Mouse (Mus musculus) kidney, postnatal 14 days (tissue): ENCODE measurements around the gene Slc7a7.

Experiments
- DNase-seq: peaks from one replicate; pipeline ENCODE4 v3.0.0; 2022; ENCODE audit warnings: mixed read lengths

Gene Slc7a7

DNA sequence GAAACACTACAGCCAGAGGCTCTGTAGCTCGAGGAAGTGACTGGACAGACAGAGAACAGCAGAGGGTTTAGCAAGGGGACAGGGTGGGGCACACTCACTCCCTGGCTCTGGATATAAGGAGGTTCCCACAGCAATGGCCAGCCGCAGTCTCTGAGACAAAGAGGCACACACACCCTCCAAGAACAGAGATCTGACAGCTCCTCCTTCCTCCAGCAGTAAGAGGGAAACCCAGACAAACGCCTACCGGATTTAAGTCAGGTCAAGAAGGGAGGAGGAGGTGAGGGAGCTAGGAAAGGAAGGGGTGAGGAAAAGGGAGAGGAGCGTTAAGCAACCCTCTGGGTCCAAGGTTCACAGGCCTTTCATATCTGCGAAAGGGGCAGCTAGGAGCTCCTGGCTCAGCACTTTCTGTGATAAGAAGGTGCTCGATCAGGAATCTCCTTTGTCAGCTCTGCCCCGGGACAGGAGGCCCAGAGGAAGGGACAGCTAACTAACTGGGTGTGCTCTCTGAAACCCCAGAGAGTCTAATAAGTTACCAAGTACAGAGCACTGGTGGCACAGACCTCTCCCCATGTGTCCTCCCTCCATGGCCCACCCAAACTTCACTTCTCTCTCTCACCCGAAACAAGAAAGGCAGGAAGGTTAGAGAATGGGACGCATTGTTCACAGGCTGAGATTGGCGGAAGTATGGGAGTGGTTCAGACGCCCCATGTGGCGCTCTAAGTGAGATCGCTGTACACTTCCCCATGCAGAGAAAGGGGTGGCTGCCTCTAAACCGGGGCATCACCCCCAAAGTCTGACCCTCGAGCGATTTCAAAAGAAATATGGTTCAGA lies 7.4 kb downstream of the Slc7a7 start:
- DNase-seq = peak; percentile 71

DNA sequence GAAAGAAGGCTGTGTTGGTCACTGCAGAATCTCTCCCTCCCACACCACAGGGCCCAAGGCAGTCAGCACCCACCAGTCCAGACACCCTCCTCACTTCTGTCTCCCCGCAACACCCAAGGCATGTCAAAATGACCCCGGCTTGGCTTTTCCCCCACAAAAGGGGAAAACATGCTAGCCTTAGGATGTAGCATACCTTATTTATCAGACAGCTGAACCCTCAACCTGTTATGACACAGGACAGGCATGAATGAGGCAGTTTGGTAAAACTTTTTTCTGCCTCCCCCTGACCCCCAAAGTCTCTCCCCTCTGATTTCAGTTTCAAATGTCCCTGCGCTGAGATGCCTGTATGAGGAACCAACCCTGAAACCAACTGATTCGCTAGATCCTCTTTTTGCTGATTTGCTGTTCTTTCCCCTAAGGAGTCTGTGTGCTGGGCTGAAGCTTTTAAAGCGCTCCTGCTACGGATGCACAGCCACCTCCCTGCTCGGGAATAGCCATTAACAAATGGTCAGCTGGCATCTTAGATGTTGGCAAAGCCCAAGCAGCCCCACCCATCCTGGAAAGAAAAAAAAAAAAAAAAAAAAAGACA lies 8.4 kb downstream of the Slc7a7 start:
- no peak for DNase-seq

DNA sequence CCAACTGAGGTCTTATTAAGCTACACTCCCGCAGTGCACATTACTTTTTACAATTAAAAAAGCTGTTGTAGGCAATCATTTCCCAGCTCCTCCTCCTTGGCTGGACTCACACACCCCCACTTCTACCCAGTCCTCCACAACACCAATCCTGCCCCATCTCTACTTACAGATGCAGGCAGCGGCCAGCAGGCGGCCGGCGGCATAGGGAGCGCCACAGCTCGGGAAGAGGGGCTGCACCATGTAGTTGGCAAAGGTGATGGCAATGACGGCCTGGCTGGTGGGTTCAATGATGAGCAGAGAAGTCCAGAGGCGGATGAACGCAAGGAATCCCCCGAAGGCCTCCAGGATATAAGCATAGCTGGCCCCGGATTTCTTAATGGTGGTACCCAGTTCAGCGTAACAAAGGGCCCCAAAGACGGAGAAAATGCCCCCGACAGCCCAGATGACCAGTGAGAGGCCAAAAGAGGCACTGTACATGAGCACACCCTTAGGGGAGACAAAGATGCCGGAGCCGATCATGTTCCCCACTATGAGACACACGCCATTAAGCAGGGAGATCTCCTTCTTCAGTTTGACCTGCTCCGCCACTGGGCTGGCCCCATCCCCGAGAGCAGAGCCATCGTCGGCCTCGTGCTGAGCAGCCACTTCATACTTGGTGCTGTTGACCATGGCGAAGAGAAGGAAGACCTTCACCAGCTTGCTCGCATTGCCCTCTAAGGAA lies 9.1 kb downstream of the Slc7a7 start:
- DNase-seq = peak; percentile 63

DNA sequence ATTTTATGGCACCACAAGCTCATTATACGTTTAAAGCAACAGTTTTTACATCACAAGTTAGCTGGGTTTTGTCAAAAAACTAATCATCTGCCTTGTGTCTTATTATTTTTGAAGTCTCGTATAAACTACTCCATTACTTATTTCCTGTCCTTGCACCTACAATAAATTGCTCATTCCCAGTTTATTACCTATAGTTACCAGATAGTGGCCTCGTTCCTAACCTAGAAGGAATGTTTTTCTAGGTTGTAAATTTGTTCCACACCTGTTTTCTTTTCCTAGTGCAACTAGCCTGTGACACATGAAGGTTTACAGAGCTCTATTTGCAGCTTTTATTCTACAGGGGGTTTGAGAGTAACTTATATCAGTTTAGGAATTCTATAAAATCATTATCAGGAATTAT lies 15.9 kb downstream of the Slc7a7 start:
- no peak for DNase-seq

DNA sequence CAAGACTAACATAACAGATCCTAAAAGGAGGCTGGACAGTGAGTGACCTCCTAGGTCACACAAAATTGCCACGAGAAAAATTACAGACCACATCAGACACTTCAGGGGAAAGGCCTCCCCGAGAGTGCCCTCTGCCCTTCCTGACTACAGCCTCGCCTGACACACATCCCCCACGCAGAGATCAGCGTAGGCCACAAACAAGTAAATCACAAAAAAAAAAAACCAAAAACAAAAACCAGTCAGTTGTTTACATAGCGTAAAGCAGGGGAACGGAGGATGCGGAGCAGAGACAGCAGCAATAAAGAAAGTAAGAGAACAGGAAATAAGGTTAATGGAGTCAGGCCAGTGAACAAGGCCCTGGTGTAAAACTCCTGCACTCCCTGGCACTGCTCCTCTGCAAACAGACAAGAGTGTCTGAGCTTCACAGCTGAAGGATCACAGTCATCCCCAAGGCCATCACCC lies 18.6 kb downstream of the Slc7a7 start:
- peak; percentile 81 for DNase-seq

DNA sequence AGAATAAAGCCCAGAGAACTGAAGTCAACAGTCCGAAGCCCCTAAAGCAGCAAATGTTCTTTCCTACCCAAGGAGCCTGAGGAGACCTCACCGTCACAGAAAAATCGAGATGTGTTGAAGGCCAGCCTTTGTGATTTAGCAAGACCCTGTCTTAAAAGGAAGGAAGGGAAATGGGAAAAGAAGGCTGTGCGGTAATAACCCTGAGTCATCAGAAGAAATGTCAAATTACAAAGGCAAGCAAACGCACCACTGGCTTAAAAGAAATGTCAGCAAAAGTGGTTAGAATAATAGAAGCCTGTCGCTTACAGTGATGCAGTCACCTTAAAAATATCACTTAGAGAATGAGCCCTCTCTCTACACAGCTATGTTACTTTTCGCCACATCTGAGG lies 19.1 kb downstream of the Slc7a7 start:
- DNase-seq = no peak

DNA sequence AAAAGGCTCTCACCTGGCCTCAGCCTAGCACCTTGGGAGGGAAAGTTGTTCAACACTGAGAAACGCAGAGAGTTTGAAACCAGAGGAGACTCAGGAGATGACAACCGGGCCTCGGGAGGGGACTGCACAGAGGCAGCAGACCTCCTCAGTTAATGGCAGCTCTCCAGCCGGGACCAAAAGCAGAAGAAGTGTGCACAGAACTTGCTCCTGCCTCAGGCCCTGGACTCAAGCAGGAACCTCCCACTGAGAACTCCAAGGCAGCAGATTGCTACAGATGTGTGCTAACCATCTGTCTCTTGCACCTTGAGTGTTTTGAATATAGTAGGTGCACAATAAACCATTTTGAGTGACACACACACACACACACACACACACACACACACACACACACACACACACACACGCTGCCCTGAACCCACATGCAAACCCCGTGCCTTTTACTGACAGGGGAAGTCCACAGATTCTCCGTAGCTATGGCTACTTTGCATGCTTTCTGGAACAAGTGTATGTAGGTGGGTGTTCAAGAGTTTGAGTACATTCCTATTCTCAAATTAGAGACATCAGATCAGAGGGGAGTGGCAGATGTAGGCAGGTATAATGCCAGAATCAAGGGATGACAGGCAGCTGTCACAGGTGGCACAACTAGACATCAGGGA lies 19.6 kb downstream of the Slc7a7 start:
- DNase-seq = no peak

DNA sequence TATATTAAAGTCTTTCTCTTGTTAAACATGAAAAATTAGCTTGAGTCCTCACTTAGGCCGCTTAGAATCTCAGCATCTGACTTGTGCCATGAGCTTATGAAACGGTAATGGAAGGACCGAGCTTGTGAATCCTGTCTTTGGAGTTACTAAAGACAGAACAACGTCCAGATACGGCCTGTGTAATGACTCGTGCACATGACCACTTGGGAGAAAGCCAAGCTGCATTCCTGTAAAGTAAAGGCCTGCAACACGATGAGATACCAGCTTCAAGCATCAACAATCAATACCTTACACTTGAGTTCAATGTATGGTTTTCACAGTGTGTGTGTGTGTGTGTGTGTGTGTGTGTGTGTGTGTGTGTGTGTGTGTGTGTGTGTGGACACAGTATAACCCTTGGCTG lies 20.9 kb downstream of the Slc7a7 start:
- DNase-seq = no peak

DNA sequence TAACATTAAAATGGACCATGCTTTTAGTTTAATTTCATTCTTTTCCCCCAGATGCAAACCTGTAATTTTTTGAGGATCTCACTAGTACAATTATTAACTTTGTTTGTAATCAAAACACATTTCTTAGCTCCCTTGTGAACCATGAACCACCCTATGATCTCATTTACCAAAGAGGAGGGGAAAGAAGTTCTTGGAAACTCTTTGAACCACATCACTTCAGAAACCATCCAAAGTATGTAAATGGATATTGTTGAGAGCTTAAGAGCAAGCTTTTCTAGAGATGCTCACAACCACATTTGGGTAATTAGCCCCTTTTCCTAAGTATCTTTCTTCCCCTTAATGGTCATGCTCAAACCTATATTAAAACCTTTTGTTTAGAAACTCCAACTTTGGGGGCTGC lies 23.3 kb downstream of the Slc7a7 start:
- no peak for DNase-seq

DNA sequence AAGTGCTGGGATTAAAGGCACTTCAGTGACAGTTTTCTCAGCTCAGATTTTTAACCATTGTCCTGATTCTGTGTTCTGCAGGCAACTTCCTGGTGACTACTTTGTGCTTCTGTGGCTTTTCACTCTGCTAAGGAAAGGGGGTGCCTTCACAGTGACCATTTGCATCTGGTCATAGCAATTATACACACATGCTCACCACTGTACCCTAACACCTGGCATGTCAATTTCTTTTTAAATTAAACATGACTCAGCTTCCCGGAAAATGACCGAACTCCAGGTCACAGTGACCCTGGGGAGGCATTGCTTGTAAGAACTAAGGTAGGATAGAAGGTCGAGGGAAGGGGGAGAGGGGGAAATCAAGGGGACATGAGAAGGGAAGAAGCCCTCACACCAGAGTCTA lies 23.8 kb downstream of the Slc7a7 start:
- DNase-seq = no peak

DNA sequence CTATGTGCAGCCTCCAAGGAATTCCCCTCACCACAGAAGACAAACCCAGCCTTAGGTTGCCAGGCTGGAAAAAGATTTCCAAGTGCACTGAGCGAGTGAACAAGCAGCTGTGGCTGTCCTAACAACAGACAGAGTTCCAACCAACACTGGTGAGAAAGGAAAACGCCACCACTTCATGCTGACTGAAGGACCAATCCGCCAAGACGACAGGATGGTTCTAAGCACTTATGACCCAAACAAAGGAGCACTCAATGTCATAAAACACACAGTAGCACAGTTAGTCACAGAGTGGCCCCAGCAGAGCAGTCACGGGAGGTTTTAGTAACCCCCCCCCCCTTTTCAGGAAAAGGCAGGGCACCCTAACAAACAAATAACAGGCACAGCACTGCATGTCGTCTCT lies 26.7 kb downstream of the Slc7a7 start:
- no peak for DNase-seq

DNA sequence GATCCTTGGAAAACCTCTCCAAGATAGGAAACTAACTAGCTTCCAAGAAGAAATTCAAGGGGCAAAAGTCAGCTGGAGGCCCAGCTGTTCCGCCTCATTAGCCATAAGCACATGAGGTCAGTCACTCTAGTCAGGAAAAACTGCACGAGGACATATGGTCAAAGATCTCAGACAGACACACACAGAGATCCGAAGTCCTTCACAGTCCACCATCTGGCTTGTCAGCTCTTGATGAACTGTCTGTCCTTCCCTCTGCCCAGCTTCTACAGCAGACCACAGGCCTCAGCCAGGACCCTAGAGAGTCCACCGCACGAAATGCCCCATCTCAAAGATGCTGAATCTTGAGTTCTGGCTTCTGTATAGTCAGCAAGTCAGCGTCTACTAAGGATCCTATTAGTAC lies 30.0 kb downstream of the Slc7a7 start:
- DNase-seq = peak; percentile 84

DNA sequence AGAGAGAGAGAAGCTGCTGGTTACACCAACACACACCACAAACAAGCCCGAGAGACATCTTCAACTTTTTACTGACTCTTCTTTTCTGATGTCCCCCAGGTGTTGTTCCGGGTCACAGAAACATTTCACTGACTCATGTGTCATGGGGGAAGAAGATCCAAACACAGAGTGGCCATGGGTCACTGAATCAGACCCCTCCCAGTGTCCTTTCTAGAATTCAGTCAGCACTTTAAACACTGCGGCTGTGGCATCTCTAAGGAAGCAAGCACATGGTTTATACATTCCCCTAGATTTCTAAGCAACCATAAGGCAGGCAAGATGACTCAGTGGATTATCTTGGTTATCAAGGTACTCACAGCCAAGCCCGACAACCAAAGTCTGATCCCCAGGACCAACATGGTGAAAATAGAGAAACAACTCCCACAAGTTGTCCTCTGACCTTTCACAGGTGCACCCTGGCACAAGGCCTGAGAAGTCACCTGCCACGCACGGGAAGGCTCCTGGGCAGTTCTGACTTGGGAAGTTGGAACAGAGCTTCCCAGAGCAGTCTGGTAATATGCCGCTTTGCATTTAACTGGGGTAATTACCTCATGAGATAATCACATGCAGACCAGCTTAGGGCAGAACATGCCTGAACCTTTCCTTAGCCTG lies 31.5 kb downstream of the Slc7a7 start:
- DNase-seq = peak; percentile 65

DNA sequence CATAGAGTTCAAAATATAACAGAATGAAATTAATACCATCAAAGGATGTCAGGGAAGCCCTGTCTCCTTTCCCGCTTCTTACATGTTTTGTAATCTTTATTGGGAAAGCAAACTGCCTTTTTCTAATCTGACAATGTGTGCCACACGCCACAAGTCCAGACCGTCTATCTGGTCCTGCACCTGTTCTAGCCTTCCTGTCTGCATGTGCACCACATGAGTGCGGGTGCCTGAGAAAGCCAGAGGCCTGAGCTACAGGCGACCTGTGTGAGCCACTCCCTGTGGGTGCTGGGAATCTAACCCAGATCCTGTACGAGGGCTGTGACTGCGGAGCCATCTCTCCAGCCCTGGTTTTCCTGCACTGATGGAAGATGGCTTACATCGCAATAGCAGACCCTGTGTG lies 33.2 kb downstream of the Slc7a7 start:
- DNase-seq = no peak

DNA sequence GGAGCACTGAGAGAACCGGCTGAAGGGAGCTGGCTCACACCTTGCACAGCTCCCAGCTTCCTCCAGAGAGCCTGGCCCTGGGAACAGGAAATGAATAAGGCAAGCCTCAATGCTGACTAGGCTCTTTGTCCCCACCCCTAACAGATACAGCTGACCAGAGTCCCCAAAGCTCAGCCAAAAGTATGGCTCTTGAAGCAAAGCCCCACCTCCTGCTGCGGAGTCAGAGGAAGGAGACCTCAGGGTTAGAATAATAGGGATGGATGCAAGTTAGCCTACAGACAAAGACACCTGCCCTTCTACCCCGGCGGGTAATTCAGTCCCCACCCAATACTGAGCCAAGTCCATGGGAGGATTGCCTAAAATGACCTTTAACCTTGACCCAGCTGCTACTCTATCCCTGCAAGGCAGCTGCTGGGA lies 34.2 kb downstream of the Slc7a7 start:
- peak; percentile 65 for DNase-seq

DNA sequence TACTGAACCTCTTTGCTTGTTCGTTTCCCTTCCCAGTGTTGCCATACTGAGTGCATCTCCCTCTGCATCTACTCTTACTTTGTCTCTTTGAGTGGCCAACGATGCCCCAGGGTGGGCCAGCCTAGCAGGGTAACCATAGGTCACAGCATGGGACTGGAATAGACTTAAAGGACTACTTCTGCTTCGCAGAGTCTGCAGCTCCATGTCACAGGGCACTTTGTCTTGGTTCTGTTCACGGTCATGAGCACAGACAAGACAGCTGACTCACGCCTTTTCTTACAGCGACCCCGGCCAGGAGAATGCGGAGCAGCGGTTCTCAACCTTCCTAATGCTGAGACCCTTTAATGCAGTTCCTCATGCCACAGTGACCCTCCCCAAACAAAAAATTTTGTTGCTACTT lies 34.9 kb downstream of the Slc7a7 start:
- DNase-seq = no peak

DNA sequence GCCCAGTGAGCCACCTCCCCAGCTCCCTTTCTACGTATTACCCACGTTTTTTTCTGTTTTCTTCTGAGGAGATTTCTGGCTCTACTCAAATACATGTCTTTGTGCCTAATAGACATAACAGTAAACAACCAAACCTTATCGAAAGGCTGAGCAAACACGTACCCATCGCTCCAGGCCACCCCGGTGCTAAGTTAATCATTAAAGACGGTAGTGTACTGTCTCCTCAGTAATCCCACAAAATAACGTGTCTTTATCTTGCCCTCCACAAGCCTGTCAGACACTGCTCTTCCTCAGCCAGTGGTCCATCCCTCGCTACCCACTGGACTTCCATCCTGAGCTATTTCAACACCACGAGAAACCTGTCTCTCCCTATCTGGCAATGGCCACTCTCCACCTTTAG lies 35.8 kb downstream of the Slc7a7 start:
- DNase-seq = peak; percentile 52

DNA sequence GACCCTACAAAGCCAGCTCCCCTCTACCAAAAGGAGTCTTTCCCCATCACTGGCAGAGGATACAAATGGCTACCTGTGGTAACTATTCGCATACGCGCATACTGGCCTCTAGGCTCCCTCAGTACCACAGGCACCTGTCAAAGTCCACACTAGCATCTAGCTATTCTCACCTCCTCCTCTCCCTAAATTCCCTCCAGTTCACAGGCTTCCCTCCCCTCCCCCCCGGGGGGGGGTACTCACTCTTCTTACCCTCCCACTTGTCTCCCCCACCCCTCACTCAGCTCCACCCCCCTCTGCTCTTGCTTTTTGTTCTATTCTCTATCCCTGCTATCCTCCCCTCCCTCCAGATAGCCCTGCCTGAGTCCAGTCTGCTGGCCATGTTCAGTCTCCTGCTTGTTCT lies 37.0 kb downstream of the Slc7a7 start:
- no peak for DNase-seq

DNA sequence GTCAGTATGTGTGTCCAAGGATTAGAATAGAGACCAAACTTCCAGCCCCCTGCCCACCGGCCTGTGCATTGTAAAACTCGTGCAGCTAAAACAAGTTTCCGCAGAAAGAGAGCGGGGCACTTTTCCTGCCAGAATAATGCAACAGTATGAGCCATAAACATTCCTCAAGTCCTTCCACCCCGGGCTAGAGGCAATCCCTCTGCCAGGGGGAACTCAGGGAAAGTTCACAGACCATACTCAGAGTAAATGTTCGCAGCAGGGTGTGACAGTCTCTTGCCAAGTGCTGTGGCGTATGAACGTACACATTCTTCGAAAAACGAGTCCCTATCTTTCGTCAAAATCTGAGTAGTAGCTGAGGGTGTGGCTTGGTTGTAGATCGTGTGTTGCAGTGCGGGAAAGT lies 38.0 kb downstream of the Slc7a7 start:
- no peak for DNase-seq

DNA sequence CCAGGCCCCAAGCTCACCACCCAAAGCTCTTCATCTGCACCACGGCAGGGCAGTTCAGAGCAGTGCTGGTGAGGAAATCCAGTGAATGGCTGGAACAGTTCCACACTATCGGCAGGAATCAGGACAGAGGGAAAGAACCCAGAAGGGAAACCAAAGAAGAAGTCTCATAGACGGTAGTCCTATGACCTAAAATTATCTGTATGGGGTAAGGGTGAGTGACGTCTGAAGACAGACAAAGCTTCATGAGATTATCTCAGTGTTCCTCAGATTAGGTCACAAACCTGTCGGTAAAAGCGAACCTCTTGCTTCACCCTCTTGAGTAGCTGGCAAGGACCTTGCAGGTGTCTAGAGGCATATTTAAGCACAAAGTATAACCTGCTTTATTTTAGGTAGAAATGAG lies 40.4 kb downstream of the Slc7a7 start:
- DNase-seq = no peak

DNA sequence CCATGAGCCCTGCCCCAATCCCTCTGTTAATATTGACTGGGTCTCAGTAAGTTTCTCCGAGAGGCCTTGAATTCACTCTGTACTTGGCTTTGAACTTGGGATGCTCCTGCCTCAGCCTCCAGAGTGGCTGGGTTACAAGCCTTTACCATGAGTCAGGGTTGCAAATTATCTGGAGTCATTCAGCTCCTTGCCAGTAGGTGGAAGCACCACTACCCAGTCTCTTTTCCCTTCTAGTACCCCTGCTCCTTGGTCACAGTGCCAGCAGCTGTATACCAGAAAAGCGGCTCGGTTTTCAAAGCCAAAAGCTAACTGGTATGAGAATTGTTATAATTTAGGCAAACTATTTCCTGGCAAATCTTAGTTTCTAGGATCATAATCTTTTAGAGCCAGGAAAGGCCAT lies 41.7 kb downstream of the Slc7a7 start:
- peak; percentile 72 for DNase-seq

DNA sequence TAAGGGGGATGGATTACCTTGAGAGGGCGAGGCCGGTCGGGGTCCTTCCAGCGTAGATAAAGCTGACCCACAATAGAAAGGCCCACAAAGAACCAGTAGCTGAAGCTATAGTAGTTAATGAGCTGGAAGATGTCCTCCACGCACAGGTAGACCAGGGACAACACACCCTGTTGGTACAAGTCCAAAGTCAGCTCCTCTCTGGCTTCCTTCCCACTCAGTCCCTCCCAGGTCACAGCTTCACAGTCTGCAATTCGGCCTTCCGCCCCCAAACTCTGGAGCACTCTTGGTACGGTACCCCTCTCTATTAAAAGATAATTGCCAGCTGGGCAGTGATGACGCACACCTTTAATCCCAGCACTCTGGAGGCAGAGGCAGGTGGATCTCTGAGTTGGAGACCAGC lies 44.7 kb downstream of the Slc7a7 start:
- peak; percentile 62 for DNase-seq

DNA sequence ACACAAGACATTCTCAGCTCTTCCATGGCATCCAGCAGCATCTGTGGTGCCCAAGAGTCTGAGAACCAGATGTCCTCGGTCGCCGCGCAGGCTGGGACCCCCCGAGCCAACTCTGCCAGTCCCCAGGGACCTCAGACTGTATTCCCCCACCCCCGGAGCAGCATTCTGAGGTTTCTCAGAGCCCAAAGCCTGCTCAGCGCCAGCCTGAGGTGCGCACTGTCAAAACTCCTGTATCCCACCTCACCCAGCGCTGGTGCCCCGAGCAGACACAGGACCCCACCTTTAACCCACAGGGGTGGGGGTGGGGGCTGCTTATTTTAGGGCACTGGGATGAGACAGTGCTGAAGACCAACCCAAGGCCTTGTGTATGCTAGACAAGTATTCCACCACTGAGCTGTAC lies 46.1 kb downstream of the Slc7a7 start:
- no peak for DNase-seq
